9 mouse cellular contexts compared by ENCODE assay signal in the genomic region with DNA sequence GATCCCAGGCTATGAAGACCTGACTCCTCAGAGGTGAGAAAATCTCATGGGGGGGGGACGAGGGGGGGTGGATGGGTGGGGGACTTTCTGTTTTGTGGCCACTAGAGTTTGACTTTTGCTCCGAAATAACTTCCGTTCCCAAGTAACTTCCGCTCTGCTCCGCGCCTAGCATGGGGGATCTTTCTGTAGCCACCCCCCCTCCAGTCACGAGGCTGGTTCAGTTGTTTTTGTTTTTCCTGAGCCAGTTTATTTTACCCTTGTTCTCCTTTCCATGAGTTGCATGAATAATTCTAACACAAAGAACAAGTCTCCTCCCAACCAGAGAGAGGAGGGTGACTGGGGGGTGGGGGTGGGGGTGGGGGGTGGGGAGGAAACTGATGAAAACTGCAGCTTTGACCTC.
A peak's percentile ranks its signal among the peaks of the same experiment; 100 is the strongest.
DNase-seq lines count a peak whose midpoint lies in the region; ATAC-seq and TF ChIP-seq lines count a peak whose summit lies in the region.
"Had no signal": no experiment of that assay in that cellular context is flagged by ENCODE, and none has a peak within 500 bp of the region (broad histone marks: within the 10 kb centered on the region; RNA-seq: fewer than 3 reads in every experiment).

No protein-coding gene starts in this region.

- no peak overlapping the region for H3K27ac ChIP-seq in intestine, embryonic 14.5 days (ENCODE audit: low read depth)
- H3K27ac ChIP-seq in intestine, embryonic 15.5 days = no peak overlapping the region
- peak overlapping the region; percentile 26; the same call in 1 of the 2 replicates for H3K27ac ChIP-seq in heart, postnatal 0 days (ENCODE audit: low read depth)
- H3K27ac ChIP-seq in limb, embryonic 14.5 days (replicated peaks; ENCODE audit: low read depth, low read length) = no peak overlapping the region
- no peak overlapping the region for H3K27ac ChIP-seq in neural tube, embryonic 13.5 days (replicated peaks)

- H3K36me3 ChIP-seq in intestine, embryonic 14.5 days (ENCODE audit: control insufficient read depth, insufficient read depth, low read length) = no peaks in the 10 kb centered on the region
- H3K36me3 ChIP-seq in intestine, embryonic 15.5 days = no peaks in the 10 kb centered on the region
- no peaks in the 10 kb centered on the region for H3K36me3 ChIP-seq in heart, postnatal 0 days (replicated peaks; ENCODE audit: control insufficient read depth, insufficient read depth, low read length)
- H3K36me3 ChIP-seq in limb, embryonic 14.5 days (ENCODE audit: control insufficient read depth, insufficient read depth, low read length) = no peaks in the 10 kb centered on the region
- H3K36me3 ChIP-seq in neural tube, embryonic 13.5 days = no peaks in the 10 kb centered on the region
- H3K36me3 ChIP-seq: G1E had no signal

- H3K27me3 ChIP-seq in intestine, embryonic 14.5 days (replicated peaks; ENCODE audit: control insufficient read depth, insufficient read depth, low read length) = no peaks in the 10 kb centered on the region
- H3K27me3 ChIP-seq in intestine, embryonic 15.5 days (replicated peaks) = no peaks in the 10 kb centered on the region
- H3K27me3 ChIP-seq in heart, postnatal 0 days (ENCODE audit: control insufficient read depth, insufficient read depth, low read length) = no peaks in the 10 kb centered on the region
- H3K27me3 ChIP-seq in limb, embryonic 14.5 days (ENCODE audit: control insufficient read depth, insufficient read depth, low read length) = no peaks in the 10 kb centered on the region
- H3K27me3 ChIP-seq in neural tube, embryonic 13.5 days = 0 out of 2 replicates have a peak, but pooled peaks cover 3% of the 10 kb centered on the region

- no peak overlapping the region for H3K4me3 ChIP-seq in intestine, embryonic 14.5 days (ENCODE audit: low read depth, low read length)
- H3K4me3 ChIP-seq in intestine, embryonic 15.5 days (replicated peaks) = no peak overlapping the region
- H3K4me3 ChIP-seq in heart, postnatal 0 days (ENCODE audit: low read depth, low read length) = no peak overlapping the region
- H3K4me3 ChIP-seq in limb, embryonic 14.5 days (replicated peaks; ENCODE audit: low read length) = no peak overlapping the region
- H3K4me3 ChIP-seq in neural tube, embryonic 13.5 days = no peak overlapping the region

- no peak for TF ChIP-seq EP300 in heart, postnatal 0 days (IDR thresholded peaks at IDR 0.05; ENCODE audit: low read depth)

- H3K9ac ChIP-seq in intestine, embryonic 14.5 days (ENCODE audit: low read length) = no peak overlapping the region
- no peak overlapping the region for H3K9ac ChIP-seq in intestine, embryonic 15.5 days
- H3K9ac ChIP-seq in heart, postnatal 0 days (replicated peaks; ENCODE audit: low read depth, low read length) = no peak overlapping the region
- H3K9ac ChIP-seq in limb, embryonic 14.5 days (ENCODE audit: low read depth, low read length, severe bottlenecking) = no peak overlapping the region
- no peak overlapping the region for H3K9ac ChIP-seq in neural tube, embryonic 13.5 days

- WGBS in intestine, embryonic 14.5 days = 33% methylated on average over 7 of the region's 7 CpGs
- 28% methylated on average over 7 of the region's 7 CpGs for WGBS in intestine, embryonic 15.5 days
- 42% methylated on average over 7 of the region's 7 CpGs for WGBS in heart, postnatal 0 days
- 22% methylated on average over 7 of the region's 7 CpGs for WGBS in limb, embryonic 14.5 days
- 2% methylated on average over 7 of the region's 7 CpGs for WGBS in neural tube, embryonic 13.5 days

- H3K4me2 ChIP-seq in intestine, embryonic 14.5 days (ENCODE audit: low read length) = peak overlapping the region; percentile 38
- H3K4me2 ChIP-seq in intestine, embryonic 15.5 days (replicated peaks) = no peak overlapping the region
- H3K4me2 ChIP-seq in heart, postnatal 0 days (ENCODE audit: low read depth, low read length) = peak overlapping the region; percentile 27
- H3K4me2 ChIP-seq in limb, embryonic 14.5 days (replicated peaks; ENCODE audit: low read depth, low read length, severe bottlenecking) = peak overlapping the region; percentile 16
- H3K4me2 ChIP-seq in neural tube, embryonic 13.5 days = peak overlapping the region; percentile 30

- DNase-seq in intestine, embryonic 14.5 days (ENCODE audit: low spot score) = no peak
- DNase-seq in heart, postnatal 0 days (ENCODE audit: low spot score) = no peak
- no peak for DNase-seq in limb, embryonic 14.5 days (ENCODE audit: low spot score)
- no peak for DNase-seq in cerebellum, adult 8-10 months
- no peak for DNase-seq in urinary bladder, postnatal 4 days (ENCODE audit: low spot score in 2 of 2)
- no peak for DNase-seq in layer of hippocampus, postnatal 36 days

- no peak for TF ChIP-seq CTCF in heart, postnatal 0 days (IDR thresholded peaks at IDR 0.05; ENCODE audit: low read depth)

- H3K4me1 ChIP-seq in intestine, embryonic 14.5 days (replicated peaks; ENCODE audit: control insufficient read depth, insufficient read depth, low read length) = peaks cover 12% of the 10 kb centered on the region; the same call in 1 of the 2 replicates
- 0 out of 2 replicates have a peak, but pooled peaks cover 4% of the 10 kb centered on the region for H3K4me1 ChIP-seq in intestine, embryonic 15.5 days (replicated peaks)
- H3K4me1 ChIP-seq in heart, postnatal 0 days (ENCODE audit: control insufficient read depth, insufficient read depth) = peaks cover 12% of the 10 kb centered on the region
- peaks cover 16% of the 10 kb centered on the region for H3K4me1 ChIP-seq in limb, embryonic 14.5 days (ENCODE audit: control insufficient read depth, insufficient read depth, low read length)
- peaks cover 30% of the 10 kb centered on the region for H3K4me1 ChIP-seq in neural tube, embryonic 13.5 days (replicated peaks)

- H3K9me3 ChIP-seq in intestine, embryonic 14.5 days (ENCODE audit: control insufficient read depth, low read length) = no peaks in the 10 kb centered on the region
- H3K9me3 ChIP-seq in intestine, embryonic 15.5 days = no peaks in the 10 kb centered on the region
- no peaks in the 10 kb centered on the region for H3K9me3 ChIP-seq in heart, postnatal 0 days (replicated peaks; ENCODE audit: control insufficient read depth, low read length)
- H3K9me3 ChIP-seq in limb, embryonic 14.5 days (ENCODE audit: control insufficient read depth, low read length) = no peaks in the 10 kb centered on the region
- H3K9me3 ChIP-seq in neural tube, embryonic 13.5 days = no peaks in the 10 kb centered on the region

- no peak for TF ChIP-seq POLR2A in limb, embryonic 14.5 days (IDR thresholded peaks at IDR 0.05; ENCODE audit: borderline replicate concordance, extremely low read depth, insufficient read depth, insufficient read length)

- no peak for ATAC-seq in intestine, embryonic 14.5 days (replicated peaks; ENCODE audit: low FRiP score, low TSS enrichment, low read depth)
- ATAC-seq in intestine, embryonic 15.5 days = no peak
- no peak for ATAC-seq in heart, postnatal 0 days (ENCODE audit: insufficient read depth, low read depth)
- no peak for ATAC-seq in limb, embryonic 14.5 days (ENCODE audit: low FRiP score, low read depth)
- ATAC-seq in neural tube, embryonic 13.5 days (ENCODE audit: low read depth) = no peak
